Mouse (Mus musculus): Measurements from ENCODE around the gene Sephs2.
A peak's percentile ranks its signal among the peaks of the same experiment; 100 is the strongest.
"Not testable (repeated sequence)": the region's sequence is repeated elsewhere in the genome, so short reads cannot be mapped to it uniquely, and the experiment has no call there.

The Sephs2 gene

DNA sequence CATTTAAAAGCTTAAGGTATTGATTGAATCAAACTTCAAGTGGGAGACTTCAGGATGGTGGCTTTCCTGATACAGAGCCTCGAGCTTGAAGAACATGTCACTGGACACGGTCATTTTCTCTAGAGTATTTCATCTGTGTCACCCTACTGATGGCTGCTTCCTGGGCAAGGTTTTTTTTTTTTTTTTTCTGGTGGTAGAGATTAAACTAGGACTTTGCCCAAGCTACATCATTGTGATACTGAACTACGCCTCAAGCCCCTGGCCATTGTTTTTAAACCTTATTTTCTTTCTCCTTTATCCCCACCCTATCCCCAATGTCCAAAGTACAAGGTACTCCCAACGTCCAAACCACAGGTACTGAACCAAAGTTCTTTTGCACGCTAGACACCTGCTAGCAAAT lies 3.2 kb downstream of the Sephs2 start:
- DNase-seq (ENCODE audit: low spot score), result no peak

DNA sequence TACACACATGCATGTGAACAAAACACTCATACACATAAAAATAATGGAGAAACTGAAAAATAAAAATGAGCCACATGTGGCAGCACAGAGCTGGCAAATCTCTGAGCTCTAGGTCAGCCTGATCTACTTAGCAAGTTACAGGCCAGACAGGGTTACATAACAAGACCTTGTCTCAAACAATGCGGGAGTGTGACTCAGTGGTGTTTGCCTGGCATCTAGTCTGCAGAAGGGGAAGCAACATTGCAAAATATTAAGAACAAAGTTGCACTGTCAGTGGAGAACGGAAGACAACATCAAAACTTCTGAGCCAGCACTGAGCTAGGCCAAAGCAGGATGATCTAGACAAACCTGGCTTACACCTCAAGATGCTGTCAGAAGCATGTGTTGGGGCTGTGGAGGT lies 3.6 kb downstream of the Sephs2 start:
- DNase-seq (ENCODE audit: low spot score), result peak; percentile 66

DNA sequence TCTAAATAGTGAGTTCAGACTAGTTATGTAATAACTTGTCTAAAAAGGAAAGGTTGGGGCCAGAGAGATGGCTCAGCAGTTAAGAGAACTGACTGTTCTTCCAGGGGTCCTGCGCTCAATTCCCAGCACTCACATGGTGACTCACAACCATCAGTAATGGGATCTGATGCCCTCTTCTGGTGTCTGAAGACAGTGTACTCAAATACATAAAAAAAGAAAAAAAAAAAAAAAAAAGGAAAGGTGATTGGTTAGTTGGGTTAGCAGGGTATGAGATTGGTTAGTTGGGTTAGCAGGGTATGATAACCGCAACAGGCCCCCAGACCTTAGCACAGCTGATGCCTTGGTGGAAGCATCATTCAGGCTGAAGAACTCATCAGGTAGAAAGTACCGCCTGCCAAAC lies 10.3 kb downstream of the Sephs2 start:
- no peak for DNase-seq (ENCODE audit: low spot score)

DNA sequence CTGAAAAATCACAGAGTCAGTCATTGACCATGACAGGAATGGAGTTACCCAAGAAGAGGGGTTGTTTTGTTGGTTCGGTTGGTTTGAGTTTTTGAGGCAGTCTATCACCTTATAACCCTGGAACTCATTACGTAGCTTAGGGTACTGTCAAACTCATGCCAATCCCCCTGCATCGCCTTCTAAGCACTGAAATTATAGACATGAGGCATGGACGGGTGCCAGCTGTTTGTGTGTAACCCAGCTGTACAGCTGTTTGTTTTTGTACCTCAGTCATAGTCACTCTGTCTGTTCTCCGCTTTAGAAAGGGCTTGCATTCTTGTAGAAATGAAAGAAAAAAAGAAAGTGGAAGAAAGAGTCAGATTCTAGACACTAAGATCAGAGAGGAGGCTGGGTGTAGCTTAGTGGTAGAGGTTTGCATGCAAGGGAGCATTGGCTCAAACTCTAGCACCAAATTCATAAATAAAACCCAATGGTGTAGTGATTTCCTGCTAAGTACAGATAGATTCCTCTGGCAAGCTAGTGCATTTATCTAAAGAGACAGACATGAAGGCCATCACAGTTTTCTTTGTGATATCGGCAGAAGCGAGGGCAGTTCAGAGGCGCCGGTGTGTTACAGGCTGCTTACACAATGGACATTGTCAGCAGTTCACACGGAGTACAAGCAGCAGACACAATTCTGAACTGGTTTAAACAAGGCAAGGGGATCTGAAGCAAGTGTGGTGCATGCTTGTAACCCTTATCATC lies 11.5 kb downstream of the Sephs2 start:
- no peak for DNase-seq (ENCODE audit: low spot score)

DNA sequence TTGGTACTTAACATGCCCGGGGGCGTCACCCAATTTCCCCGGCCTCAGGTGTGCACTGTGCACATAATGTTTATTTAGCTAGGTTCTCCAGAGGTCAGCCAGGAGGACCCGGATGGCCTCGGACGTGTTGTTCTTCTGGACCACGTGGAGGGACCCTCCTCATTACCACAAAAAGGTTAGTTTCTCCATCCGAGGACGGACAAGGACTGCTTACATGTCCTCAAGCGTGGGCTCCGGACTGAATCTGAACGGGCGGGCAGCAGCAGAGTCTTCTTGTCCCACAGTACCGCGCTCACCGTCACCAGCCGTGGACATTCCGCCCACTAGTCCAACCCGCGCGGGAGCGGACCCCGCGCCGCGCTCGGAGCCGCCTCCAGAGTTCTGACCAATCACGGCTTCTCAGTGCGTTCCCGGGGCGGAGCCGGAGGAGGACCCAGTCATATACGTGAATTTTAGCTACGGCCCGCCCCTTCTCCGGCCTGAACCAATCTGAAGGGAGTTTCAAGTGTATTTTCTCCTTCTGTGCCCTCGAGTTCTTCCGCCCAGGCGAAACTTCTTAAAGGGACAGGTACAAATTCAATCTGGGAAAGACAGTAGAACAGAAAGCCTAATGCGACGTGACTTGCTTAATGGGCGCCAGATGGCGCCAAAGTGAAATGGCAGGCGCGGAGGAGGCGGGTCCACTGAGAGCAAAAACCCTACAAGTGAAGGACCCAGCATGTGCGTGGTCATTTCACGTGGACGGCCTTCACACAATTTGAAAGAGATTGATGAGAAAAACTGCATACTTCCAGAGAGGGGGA lies 13.3 kb downstream of the Sephs2 start, which contains the start of gene Dctpp1:
Gene Dctpp1 (minus strand): TSS at position 401 of the 803 bp plus-strand sequence.
- DNase-seq (ENCODE audit: low spot score), result peak; percentile 97

DNA sequence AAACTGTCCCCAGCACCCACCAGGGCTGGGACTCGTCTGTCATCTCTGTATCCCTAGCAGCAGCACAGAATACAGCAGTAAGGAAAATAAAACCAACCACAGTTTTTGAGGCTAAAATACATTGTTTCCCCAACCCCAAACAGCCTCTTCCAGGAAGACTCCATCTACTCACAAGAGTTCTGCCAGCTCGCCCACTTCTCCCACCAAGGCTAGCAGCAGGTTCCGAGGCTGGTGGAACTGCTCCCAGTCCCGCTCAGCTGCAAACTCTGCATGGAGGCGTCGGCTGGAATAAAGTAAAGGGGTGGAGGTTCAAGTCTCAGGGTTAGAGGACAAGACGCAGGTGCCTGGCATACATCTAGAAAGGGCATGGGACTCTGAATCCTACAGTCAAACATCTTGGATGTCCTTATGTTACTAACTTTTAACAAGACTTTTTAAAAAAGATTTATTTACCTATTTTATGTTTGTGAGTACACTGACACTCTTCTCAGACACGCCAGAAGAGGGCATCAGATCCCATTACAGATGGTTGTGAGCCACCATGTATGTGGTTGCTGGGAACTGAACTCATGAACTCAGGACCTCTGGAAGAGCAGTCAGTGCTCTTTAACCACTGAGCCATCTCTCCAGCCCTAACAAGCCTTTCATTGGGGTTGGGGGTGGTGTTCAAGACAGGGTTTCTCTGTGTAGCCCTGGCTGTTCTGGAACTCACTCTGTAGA lies 14.5 kb downstream of the Sephs2 start:
- no peak for DNase-seq (ENCODE audit: low spot score)

DNA sequence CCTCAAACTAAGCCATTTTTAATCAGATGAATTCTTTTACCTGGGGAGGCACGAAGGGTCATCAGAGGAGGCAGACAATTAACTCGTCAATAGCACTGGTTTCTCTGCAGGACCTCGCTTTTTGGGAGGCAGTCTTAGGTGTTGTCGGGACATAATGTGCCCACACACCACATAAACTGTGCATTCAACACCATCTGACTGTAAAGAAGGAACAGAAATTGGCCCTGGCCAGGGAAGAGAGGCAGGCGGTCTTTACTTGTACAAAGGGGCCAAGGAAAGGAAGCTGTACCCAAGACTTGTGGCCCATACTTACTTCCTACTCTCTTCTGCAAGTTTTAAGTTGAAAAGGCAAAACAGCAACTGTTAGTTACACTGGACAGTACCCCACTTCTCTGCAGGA lies 17.3 kb downstream of the Sephs2 start:
- DNase-seq (ENCODE audit: low spot score), result no peak

DNA sequence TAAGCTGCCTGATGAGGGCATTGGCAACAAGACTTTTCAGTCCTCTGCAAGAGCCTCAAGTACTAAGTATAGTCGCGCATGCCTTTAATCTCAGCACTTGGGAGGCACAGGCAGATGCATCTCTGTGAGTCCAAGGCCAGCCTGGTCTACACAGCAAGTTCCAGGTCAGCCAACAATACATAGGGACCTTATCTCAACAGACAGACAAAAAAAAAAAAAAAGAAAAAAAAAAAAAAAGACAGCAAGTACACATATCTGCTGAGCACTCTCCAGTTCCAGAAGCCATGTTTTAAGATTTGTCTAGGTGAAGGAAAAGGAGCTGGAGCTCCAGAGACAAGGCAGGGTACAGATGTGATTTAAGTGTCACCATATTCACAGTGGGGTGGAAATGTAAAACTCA lies 17.9 kb downstream of the Sephs2 start:
- DNase-seq (ENCODE audit: low spot score), result no peak

DNA sequence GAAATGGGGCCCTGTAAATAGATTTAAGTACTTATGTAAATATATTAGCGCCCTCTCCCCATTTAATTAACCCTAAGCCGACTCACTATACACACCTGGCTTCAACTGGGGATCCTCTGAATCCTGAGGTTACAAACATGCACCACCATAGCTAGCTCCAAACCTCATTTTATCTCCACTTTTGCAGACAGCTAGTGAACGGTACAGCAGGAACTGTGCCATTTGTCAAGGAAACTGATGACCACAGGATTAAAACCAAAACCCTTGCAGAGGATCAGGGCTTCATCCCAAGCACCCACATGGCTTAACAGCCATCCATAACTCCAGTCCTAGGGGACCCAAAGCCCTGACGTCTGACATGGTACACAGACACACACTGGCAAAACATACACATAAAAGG lies 18.8 kb downstream of the Sephs2 start:
- no peak for DNase-seq (ENCODE audit: low spot score)

DNA sequence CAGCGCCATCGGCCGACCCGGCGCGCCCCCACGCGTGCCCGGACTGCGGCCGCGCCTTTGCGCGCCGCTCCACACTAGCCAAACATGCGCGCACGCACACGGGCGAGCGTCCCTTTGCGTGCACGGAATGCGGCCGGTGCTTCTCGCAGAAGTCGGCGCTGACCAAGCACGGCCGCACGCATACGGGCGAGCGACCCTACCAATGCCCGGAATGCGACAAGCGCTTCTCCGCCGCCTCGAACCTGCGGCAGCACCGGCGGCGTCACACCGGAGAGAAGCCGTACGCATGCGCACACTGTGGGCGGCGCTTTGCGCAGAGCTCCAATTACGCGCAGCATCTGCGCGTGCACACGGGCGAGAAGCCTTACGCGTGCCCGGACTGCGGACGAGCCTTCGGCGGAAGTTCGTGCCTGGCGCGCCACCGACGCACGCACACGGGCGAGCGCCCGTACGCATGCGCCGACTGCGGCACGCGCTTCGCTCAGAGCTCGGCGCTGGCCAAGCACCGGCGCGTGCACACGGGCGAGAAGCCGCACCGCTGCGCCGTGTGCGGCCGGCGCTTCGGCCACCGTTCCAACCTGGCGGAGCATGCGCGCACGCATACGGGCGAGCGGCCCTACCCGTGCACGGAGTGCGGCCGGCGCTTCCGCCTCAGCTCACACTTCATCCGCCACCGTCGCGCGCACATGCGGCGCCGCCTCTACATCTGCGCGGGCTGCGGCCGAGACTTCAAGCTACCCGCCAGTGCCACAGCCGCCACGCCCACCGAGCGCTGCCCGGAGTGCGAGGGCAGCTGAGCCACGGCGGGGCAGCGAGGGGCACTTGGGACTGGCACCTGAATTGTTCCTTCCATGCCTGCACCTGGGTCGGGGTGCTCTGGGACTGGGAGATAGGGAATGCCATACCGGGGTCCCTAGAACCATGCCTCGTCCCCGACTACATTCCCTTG lies 19.8 kb downstream of the Sephs2 start:
- peak; percentile 88 for DNase-seq (ENCODE audit: low spot score)

DNA sequence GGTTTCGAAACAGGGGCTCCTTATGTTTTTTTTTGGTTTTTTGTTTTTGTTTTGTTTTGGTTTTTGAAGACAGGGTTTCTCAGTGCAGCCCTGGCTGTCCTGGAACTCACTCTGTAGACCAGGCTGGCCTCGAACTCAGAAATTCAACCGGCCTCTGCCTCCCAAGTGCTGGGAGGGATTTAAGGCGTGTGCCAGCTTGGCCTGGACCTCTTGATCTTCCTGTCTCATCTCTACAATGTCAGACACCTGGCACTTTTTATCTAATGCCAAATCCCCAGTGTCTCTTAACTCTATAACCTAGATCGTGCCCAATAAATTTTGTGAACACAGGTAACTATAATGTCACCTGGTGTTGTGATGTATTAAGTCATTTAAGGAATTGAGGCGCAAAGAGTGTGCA lies 20.5 kb downstream of the Sephs2 start:
- DNase-seq (ENCODE audit: low spot score), result no peak

DNA sequence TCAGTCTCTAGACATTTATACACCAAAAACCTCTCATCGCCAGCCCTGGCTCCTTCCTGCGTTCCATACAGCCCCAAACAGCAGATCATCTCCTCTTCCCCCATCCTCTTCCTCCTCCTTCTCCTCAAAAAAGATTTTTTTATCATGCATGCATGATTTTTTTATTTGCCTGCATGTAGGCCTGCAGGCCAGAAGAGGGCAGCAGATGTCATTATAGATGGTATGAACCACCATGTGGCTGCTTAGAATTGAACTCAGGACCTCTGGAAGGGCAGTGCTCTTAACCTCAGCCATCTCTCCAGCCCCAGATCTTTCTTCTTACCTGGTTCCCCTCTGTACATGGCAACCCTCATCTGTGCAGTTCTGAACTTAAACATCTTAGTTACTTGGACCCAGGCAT lies 21.4 kb downstream of the Sephs2 start:
- peak; percentile 48 for DNase-seq (ENCODE audit: low spot score)

DNA sequence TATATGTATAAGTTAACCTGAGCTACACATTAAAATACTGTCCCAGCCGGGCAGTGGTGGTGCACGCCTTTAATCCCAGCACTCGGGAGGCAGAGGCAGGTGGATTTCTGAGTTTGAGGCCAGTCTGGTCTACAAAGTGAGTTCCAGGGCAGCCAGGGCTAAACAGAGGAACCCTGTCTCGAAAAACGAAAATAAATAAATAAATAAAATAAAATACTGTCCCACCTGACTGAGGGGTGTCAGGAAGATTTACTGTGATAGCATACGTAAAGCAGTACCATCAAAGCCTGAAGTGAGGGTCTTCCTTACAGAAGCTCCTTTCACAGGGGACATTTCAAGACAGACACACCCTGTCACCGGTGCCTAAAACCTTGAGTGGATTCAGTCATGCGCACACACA lies 23.3 kb downstream of the Sephs2 start:
- not testable (repeated sequence) for DNase-seq (ENCODE audit: low spot score)

DNA sequence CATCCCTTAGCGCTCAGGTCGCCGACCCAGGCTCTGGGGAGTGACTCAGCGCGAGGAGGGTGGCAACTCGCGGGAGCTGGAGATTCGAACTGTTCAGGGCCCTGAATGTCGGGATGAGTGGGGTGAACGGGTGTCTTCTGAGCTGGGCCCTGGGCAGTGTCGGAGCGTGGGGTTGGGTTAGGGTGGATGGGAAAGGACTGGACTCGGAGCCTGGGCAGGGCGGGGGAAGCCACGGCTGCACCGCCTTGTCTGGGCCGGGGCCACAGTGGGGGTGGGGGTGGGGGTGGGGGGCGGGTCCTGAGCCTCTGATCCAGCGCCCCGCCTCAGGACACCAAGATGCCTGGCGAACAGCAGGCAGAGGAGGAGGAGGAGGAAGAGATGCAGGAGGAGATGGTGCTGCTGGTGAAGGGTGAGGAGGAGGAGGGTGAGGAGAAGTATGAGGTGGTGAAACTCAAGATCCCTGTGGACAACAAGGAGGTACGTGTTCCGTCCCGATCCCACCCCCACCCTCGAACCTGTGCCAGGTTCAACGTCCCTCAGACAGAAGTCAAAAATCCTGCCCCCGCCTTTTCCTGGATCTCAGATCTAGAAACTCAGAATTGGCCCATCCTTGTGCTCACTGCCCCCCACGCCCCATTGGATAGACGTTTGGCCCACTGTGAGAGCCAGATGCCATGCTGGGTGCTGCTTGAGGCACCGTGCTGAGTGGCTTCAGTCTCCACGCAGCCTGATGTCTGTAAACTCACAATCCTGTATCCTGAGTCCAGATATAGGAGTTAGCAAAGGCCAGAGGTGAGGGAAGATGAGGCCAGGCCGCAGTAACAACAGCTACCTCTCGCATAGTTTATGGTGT lies 29.0 kb downstream of the Sephs2 start:
- peak; percentile 14 for DNase-seq (ENCODE audit: low spot score)

DNA sequence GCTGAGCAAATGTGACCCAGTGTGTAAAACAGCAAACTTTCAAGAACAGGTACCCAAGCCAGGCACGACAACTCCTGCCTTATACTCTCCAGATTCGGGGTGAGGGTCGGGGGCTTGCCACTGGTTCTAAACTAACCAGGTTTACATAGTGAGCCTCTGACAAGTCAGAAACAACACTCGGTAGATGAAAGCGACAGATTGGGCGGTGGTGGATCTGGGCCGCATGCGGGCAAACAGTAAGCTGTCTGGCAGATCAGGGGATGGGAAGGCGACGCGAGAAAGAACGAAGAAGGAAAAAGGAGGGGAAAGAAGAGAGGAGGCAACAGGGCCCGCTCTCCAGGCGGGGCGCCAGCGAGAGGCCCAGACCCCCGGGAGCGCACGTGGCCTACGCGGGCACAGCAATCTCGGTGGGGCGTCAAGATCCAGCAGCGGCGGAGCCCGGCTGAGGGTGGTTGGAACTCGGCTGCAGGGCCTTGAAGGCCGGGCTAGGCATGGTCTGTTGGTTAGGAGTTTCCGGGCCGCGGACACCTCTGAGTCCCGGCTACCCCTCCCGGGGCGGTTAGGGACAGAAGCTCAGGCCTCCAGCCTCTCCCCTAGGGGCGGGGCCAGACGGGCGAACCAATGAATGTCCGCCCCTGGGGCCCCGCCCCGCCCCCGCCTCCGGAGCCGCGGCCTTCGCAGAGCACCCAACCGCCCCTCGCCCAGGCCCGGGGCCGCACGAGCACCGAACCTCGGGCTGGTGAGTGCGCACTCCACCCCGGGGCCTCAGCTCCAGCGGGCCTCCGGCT lies 29.8 kb downstream of the Sephs2 start, which contains the start of gene Zfp771:
Gene Zfp771 (plus strand): TSS at position 405 of the 788 bp plus-strand sequence.
- DNase-seq (ENCODE audit: low spot score), result peak; percentile 90

DNA sequence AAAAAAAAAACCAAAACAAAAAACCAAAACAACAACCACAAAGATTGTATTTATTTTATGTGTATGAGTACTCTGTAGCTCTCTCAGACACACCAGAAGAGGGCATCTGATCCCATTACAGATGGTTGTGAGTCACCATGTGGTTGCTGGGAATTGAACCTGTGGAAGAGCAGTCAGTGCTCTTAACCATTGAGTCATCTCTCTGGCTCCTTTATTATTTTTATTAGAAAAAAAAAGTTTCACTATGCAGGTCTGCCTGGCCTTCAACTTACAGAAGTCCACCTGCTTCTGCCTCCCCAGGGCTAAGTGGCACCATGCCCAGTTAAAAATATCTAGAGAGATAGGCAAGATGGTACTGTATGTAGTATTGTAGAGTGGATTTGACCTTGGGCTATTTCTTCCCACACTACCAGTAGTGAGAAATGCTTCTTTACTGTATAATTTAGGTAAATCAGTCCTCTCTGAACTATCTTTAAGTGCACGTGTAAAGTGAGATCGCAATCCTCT lies 30.4 kb downstream of the Sephs2 start:
- no peak for DNase-seq (ENCODE audit: low spot score)

DNA sequence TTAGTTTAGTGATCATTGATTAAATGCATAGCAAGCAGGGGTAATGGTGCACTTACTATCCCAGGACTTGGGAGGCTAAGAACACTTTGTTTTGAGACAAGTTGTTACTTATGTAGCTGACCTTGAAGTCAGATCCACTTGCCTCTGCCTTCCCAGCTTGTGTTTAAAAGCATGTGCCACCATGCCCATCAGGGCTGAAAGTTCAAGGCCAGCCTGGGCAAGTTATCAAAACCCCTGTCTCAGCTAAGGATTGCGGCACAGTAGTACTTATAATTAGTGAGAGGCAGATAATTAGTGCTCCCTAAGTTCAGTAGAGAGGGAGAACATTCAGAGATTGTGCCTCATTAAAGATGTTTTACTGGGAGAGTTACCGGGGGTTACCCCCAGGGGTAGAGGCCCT lies 39.1 kb downstream of the Sephs2 start:
- no peak for DNase-seq (ENCODE audit: low spot score)

DNA sequence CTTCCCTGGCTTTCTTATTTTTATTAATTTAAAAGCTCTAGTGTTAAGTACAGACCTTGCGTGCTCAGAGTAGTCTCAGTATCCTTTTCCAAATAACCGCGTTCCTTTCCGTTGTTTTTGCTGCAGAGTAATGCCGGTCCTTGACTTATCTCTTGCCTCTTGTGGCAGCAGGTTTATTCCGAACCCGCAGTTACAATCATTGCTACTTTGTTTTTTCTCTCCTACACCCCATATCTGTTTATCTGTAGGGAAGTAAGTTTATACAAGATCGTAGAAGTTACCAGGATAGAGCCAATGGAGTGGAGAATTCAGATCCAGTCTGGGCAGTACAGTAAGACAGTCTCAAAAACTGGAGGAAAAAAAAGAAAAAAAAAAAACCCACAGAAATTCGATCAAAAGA lies 40.1 kb downstream of the Sephs2 start:
- no peak for DNase-seq (ENCODE audit: low spot score)

DNA sequence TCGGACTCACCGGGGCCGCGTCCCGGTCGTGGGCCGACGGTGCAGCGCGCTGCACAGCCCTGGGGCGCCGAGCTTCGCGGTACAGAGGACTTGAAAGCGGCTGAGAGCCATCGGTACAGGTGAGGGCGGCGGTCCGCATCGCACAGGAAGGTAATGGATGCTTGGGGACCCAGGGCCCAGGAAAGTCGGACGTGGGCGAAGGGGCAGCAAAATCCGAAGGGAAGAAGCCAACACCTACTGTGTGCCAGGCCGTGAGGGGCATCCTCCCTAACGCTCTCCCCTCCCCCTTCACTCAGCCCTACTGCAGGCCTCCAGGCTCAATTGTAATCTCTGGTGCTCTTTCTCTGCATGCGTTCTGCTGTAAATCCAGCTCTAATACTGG lies 40.5 kb downstream of the Sephs2 start:
- DNase-seq (ENCODE audit: low spot score), result no peak

Measured in adipocyte (in vitro differentiated cells).